Comparison of ENCODE assay signal across 9 mouse cellular contexts in genomic region chr14:25555291-25555781, GRCm38 (mm10).
A peak's percentile ranks its signal among the peaks of the same experiment; 100 is the strongest.
DNase-seq lines count a peak whose midpoint lies in the region; ATAC-seq and TF ChIP-seq lines count a peak whose summit lies in the region.
"Had no signal": no experiment of that assay in that cellular context is flagged by ENCODE, and none has a peak within 500 bp of the region (broad histone marks: within the 10 kb centered on the region; RNA-seq: fewer than 3 reads in every experiment).

No protein-coding gene starts in this region.

- H3K4me2 ChIP-seq in forebrain, embryonic 12.5 days = 0 out of 2 replicates have a peak overlapping the region, but pooled peaks have one; percentile 4
- peak overlapping the region; percentile 28 for H3K4me2 ChIP-seq in limb, embryonic 12.5 days
- H3K4me2 ChIP-seq: liver, embryonic 15.5 days had no signal

- H3K27ac ChIP-seq in forebrain, embryonic 12.5 days = peak overlapping the region; percentile 70
- H3K27ac ChIP-seq in limb, embryonic 12.5 days = peak overlapping the region; percentile 66
- H3K27ac ChIP-seq: liver, embryonic 15.5 days had no signal

- 26% methylated on average over 10 of the region's 10 CpGs for WGBS in forebrain, embryonic 12.5 days
- WGBS in limb, embryonic 12.5 days = 9% methylated on average over 10 of the region's 10 CpGs

- H3K27me3 ChIP-seq in forebrain, embryonic 12.5 days = no peaks in the 10 kb centered on the region
- H3K27me3 ChIP-seq in limb, embryonic 12.5 days = no peaks in the 10 kb centered on the region
- H3K27me3 ChIP-seq: liver, embryonic 15.5 days had no signal

- TF ChIP-seq POLR2A in brain, embryonic 14.5 days (IDR thresholded peaks at IDR 0.05; ENCODE audit: borderline replicate concordance, extremely low read depth, insufficient read depth, insufficient read length, poor library complexity, severe bottlenecking) = no peak

- no peak for TF ChIP-seq CTCF in brain, embryonic 14.5 days (IDR thresholded peaks at IDR 0.05; ENCODE audit: borderline replicate concordance, extremely low read depth, insufficient read depth, insufficient read length)

- ATAC-seq in forebrain, embryonic 12.5 days (ENCODE audit: low FRiP score) = peak; percentile 9; the same call in 1 of the 2 replicates
- ATAC-seq in limb, embryonic 12.5 days (ENCODE audit: insufficient number of reproducible peaks, insufficient read depth, low FRiP score, low TSS enrichment, low read depth) = 0 out of 2 replicates have a peak, but pooled peaks have one; percentile 34
- no peak for ATAC-seq in activated CD4-positive, CD25-positive, alpha-beta regulatory T cell, adult 4 months

- H3K4me3 ChIP-seq in forebrain, embryonic 12.5 days (replicated peaks) = no peak overlapping the region
- no peak overlapping the region for H3K4me3 ChIP-seq in limb, embryonic 12.5 days (replicated peaks)
- H3K4me3 ChIP-seq: liver, embryonic 15.5 days had no signal

- peak; percentile 37 to 50 for DNase-seq in adrenal gland, postnatal 36 days
- DNase-seq in adrenal gland, adult 18-20 months (ENCODE audit: low spot score in 2 of 2) = no peak
- peak; percentile 77 for DNase-seq in brain, embryonic 14.5 days (ENCODE audit: low read depth)
- no peak for DNase-seq in layer of hippocampus, postnatal 36 days
- DNase-seq in urinary bladder, adult 18-20 months (ENCODE audit: low spot score in 2 of 2) = no peak

- peaks cover 29% of the 10 kb centered on the region; the same call in 1 of the 2 replicates for H3K36me3 ChIP-seq in forebrain, embryonic 12.5 days (replicated peaks)
- H3K36me3 ChIP-seq in limb, embryonic 12.5 days = peaks cover 52% of the 10 kb centered on the region

- peak overlapping the region; percentile 5; the same call in 1 of the 2 replicates for H3K9ac ChIP-seq in forebrain, embryonic 12.5 days
- peak overlapping the region; percentile 19; the same call in 1 of the 2 replicates for H3K9ac ChIP-seq in limb, embryonic 12.5 days (replicated peaks)
- H3K9ac ChIP-seq: liver, embryonic 15.5 days had no signal

- H3K4me1 ChIP-seq in forebrain, embryonic 12.5 days = peaks cover 87% of the 10 kb centered on the region
- H3K4me1 ChIP-seq in limb, embryonic 12.5 days (replicated peaks) = peaks cover 85% of the 10 kb centered on the region

- H3K9me3 ChIP-seq in forebrain, embryonic 12.5 days = no peaks in the 10 kb centered on the region
- H3K9me3 ChIP-seq in limb, embryonic 12.5 days = no peaks in the 10 kb centered on the region
- H3K9me3 ChIP-seq: liver, embryonic 15.5 days had no signal

Comparison
In these comparisons a context has a peak if more than half of its experiments do, and no peak if none do; other contexts are left out.
1. DNase-seq: peak in adrenal gland, postnatal 36 days (2 of 2) and brain, embryonic 14.5 days (single experiment); none in adrenal gland, adult 18-20 months (0 of 2), layer of hippocampus, postnatal 36 days (0 of 2) and urinary bladder, adult 18-20 months (0 of 2).